Mouse (Mus musculus) CD4-positive naive resting alpha-beta T cell, adult 57 days (primary cell): ENCODE data around the gene Krtap8-1. TPM values are rescaled to one million over a fixed set of nuclear protein-coding genes. Genes with fewer than 3 reads are reported as not detected.

ENCODE experiments used
- total RNA-seq: library from RNA; stranded (reverse); gene quantifications from one replicate; pipeline ENCODE4 v1.2.4, GENCODE M21; 2023

Gene Krtap8-1
- not detected for total RNA-seq

DNA sequence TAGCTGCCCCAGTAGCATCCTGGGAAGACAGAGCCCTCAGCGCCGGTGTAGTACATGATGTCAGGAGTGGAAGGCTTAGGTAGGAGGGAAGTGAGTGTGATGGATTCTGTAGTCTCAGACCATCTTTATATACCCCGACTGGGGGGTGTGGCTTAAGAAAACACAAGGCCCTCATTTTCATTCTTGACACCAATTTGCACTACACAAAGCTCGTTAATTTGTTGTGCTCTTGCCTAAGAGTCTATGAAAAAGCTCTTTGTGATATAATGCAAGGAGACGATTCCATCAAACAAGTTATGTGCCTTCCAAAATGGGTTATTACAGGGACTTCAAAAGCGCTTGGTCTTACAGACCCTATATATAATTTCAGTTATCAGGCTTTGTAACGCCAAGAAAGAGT, at the start of gene Krtap8-1:
TSS of gene Krtap8-1 (minus strand) at position 101 of the 400 bp plus-strand sequence.

DNA sequence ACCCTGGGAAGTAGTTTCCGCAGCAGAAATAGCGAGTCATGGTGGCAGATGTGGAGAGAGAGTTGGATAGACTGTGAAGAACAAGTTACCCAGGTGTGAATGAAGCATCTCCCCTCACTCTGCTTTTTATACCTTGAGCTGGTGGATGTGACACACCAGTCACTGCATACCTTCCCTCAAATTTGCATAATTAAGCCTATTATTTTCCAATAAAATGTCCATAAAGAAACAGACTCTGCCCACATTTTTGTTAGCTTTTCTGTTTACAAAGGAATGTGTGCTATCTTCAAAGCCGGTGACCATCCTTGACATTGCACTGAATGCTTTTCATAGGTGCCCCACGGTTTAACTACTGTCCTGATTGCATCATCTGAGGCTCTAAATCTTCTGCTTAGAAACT, 20.5 kb upstream of the Krtap8-1 start, which contains the start of gene Krtap7-1:
TSS of gene Krtap7-1 (minus strand) at position 101 of the 400 bp plus-strand sequence.

Other genes with a start within 250 kb of the Krtap8-1 start
- not detected for gene Krtap21-1, start 84.1 kb downstream of the Krtap8-1 start, total RNA-seq
- not detected for gene Krtap6-2, start 67.8 kb downstream of the Krtap8-1 start, total RNA-seq
- gene Krtap7-1, start 20.4 kb upstream of the Krtap8-1 start, total RNA-seq = not detected
- gene Krtap11-1, start 83.2 kb upstream of the Krtap8-1 start, total RNA-seq = not detected